Mouse (Mus musculus) CH12.LX (cell line): ENCODE data around the gene Scn4a. TPM values are rescaled to one million over a fixed set of nuclear protein-coding genes. Genes with fewer than 3 reads are reported as not detected.

Experiments used
- DNase-seq: peaks from one replicate; pipeline ENCODE4 v3.0.0-alpha.2; 2013; ENCODE audit errors: extremely low read depth
- H3K27ac ChIP-seq: 2 replicates; pipeline ENCODE4 v1.5.1; 2012; ENCODE audit warnings: low read depth, mild to moderate bottlenecking, control low read depth, moderate library complexity; ENCODE audit not compliant: insufficient read depth
- H3K27me3 ChIP-seq: replicated peaks from 2 replicates; pipeline ENCODE3; 2012; ENCODE audit warnings: inconsistent platforms
- H3K36me3 ChIP-seq, 2 experiments: replicated peaks in 1 of 2; 2 replicates each; pipeline versions ENCODE3 to v1.6.1; 2012; ENCODE audit warnings: inconsistent platforms in 1 of 2, low read length in 1 of 2, mild to moderate bottlenecking in 1 of 2, mixed read lengths in 1 of 2, moderate library complexity in 1 of 2; ENCODE audit not compliant: control insufficient read depth in 1 of 2, insufficient read depth in 1 of 2
- H3K4me1 ChIP-seq, 2 experiments: 2 replicates each; pipeline ENCODE4 v1.6.1; 2012; ENCODE audit warnings: inconsistent platforms in 1 of 2, moderate library complexity in 1 of 2; ENCODE audit not compliant: insufficient read depth in 2 of 2, control insufficient read depth in 1 of 2
- H3K4me2 ChIP-seq: 2 replicates; pipeline ENCODE4 v1.6.1; 2012; ENCODE audit warnings: low read depth, mild to moderate bottlenecking, control low read depth; ENCODE audit not compliant: poor library complexity, insufficient read depth, severe bottlenecking
- H3K4me3 ChIP-seq, 3 experiments: fragments of 150-350 bp in 1 of 3; sonication (generic) in 1 of 3; replicated peaks in 1 of 3; 2 replicates each; pipeline versions ENCODE3 to v1.5.1; 2011 to 2012; ENCODE audit warnings: low read depth in 2 of 3, low read length in 2 of 3, mild to moderate bottlenecking in 2 of 3, moderate library complexity in 2 of 3, control low read depth in 1 of 3, improper control_type of control experiment in 1 of 3, inconsistent platforms in 1 of 3, mixed read lengths in 1 of 3; ENCODE audit not compliant: poor library complexity in 1 of 3
- H3K79me2 ChIP-seq: replicated peaks from 2 replicates; pipeline ENCODE4 v1.6.1; 2012; ENCODE audit warnings: mild to moderate bottlenecking, moderate library complexity; ENCODE audit not compliant: control insufficient read depth, poor library complexity, insufficient read depth, severe bottlenecking; ENCODE audit errors: extremely low read depth
- H3K9ac ChIP-seq: 2 replicates; pipeline ENCODE4 v1.6.1; 2012; ENCODE audit warnings: low read depth, mild to moderate bottlenecking, control low read depth, moderate library complexity; ENCODE audit not compliant: insufficient read depth
- H3K9me3 ChIP-seq: replicated peaks from 2 replicates; pipeline ENCODE3; 2012; ENCODE audit warnings: low read length, inconsistent platforms, mixed read lengths
- BHLHE40 ChIP-seq: IDR thresholded peaks from 2 replicates; pipeline ENCODE4 v1.6.1; 2011; ENCODE audit warnings: mild to moderate bottlenecking, low read depth, low read length, improper control_type of control experiment
- CHD1 ChIP-seq: IDR thresholded peaks from 2 replicates; pipeline ENCODE4 v1.6.1; 2012; ENCODE audit warnings: low read depth, low read length, improper control_type of control experiment, inconsistent platforms
- CTCF ChIP-seq, 2 experiments: IDR thresholded peaks in 1 of 2; conservative IDR thresholded peaks in 1 of 2; 2 replicates each; pipeline ENCODE4 v1.5.1; 2011 to 2012; ENCODE audit warnings: low read depth in 2 of 2, low read length in 2 of 2, improper control_type of control experiment in 1 of 2, inconsistent platforms in 1 of 2, mild to moderate bottlenecking in 1 of 2, moderate library complexity in 1 of 2
- ELF1 ChIP-seq: IDR thresholded peaks from 2 replicates; pipeline ENCODE4 v1.6.1; 2014; ENCODE audit warnings: low read depth, mild to moderate bottlenecking, inconsistent platforms, low read length, improper control_type of control experiment
- EP300 ChIP-seq: IDR thresholded peaks from 2 replicates; pipeline ENCODE4 v1.6.1; 2011; ENCODE audit warnings: low read length, improper control_type of control experiment
- GABPA ChIP-seq: IDR thresholded peaks from 2 replicates; pipeline ENCODE4 v1.6.1; 2012; ENCODE audit warnings: low read depth, low read length, improper control_type of control experiment, inconsistent platforms; ENCODE audit not compliant: insufficient replicate concordance
- HCFC1 ChIP-seq: IDR thresholded peaks from 2 replicates; pipeline ENCODE4 v1.6.1; 2012; ENCODE audit warnings: low read depth, mild to moderate bottlenecking, inconsistent platforms, low read length, improper control_type of control experiment
- IRF4 ChIP-seq: IDR thresholded peaks from 2 replicates; pipeline ENCODE4 v1.6.1; 2014; ENCODE audit warnings: low read depth, mild to moderate bottlenecking, inconsistent platforms, low read length, improper control_type of control experiment
- JUND ChIP-seq: conservative IDR thresholded peaks from 2 replicates; pipeline ENCODE4 v1.6.1; 2011; ENCODE audit warnings: low read depth, low read length, improper control_type of control experiment
- MAX ChIP-seq: IDR thresholded peaks from 2 replicates; pipeline ENCODE4 v1.6.1; 2011; ENCODE audit warnings: low read length, improper control_type of control experiment
- MAZ ChIP-seq: IDR thresholded peaks from 2 replicates; pipeline ENCODE4 v1.6.1; 2012; ENCODE audit warnings: low read depth, mild to moderate bottlenecking, inconsistent platforms, low read length, improper control_type of control experiment, moderate library complexity
- NELFE ChIP-seq: IDR thresholded peaks from 2 replicates; pipeline ENCODE4 v1.6.1; 2011; ENCODE audit warnings: low read depth, low read length, improper control_type of control experiment
- NRF1 ChIP-seq: IDR thresholded peaks from 2 replicates; pipeline ENCODE4 v1.6.1; 2014; ENCODE audit warnings: low read depth, mild to moderate bottlenecking, inconsistent platforms, low read length, improper control_type of control experiment, moderate library complexity
- POLR2A ChIP-seq: IDR thresholded peaks from 2 replicates; pipeline ENCODE4 v1.6.1; 2011; ENCODE audit warnings: low read depth, mild to moderate bottlenecking, improper control_type of control experiment, low read length
- POLR2AphosphoS2 ChIP-seq: IDR thresholded peaks from 2 replicates; pipeline ENCODE4 v1.6.1; 2011; ENCODE audit warnings: low read depth, low read length, improper control_type of control experiment
- RAD21 ChIP-seq: IDR thresholded peaks from 2 replicates; pipeline ENCODE4 v1.6.1; 2011; ENCODE audit warnings: low read depth, mild to moderate bottlenecking, low read length, improper control_type of control experiment, moderate library complexity
- RCOR1 ChIP-seq: conservative IDR thresholded peaks from 2 replicates; pipeline ENCODE4 v1.6.1; 2012; ENCODE audit warnings: low read depth, mild to moderate bottlenecking, inconsistent platforms, low read length, improper control_type of control experiment
- SIN3A ChIP-seq: IDR thresholded peaks from 2 replicates; pipeline ENCODE4 v1.6.1; 2012; ENCODE audit warnings: low read length, improper control_type of control experiment, inconsistent platforms
- TCF12 ChIP-seq: IDR thresholded peaks from 2 replicates; pipeline ENCODE4 v1.6.1; 2014; ENCODE audit warnings: low read depth, mild to moderate bottlenecking, inconsistent platforms, low read length, improper control_type of control experiment
- USF2 ChIP-seq: conservative IDR thresholded peaks from 2 replicates; pipeline ENCODE4 v1.6.1; 2011; ENCODE audit warnings: low read depth, low read length, improper control_type of control experiment
- ZC3H11A ChIP-seq: IDR thresholded peaks from 2 replicates; pipeline ENCODE4 v1.6.1; 2012; ENCODE audit warnings: low read depth, mild to moderate bottlenecking, inconsistent platforms, low read length, improper control_type of control experiment
- ZMIZ1 ChIP-seq: IDR thresholded peaks from 2 replicates; pipeline ENCODE4 v1.6.1; 2012; ENCODE audit warnings: low read depth, mild to moderate bottlenecking, inconsistent platforms, low read length, improper control_type of control experiment
- ZNF384 ChIP-seq: IDR thresholded peaks from 2 replicates; pipeline ENCODE4 v1.6.1; 2012; ENCODE audit warnings: low read depth, low read length, improper control_type of control experiment, inconsistent platforms
- dilution Hi-C: fragments of 300-500 bp; cut with MboI; formaldehyde crosslinking; loops from 2 replicates; pipeline ENCODE4 v1.14.3; 2020; ENCODE audit warnings: low sequenced_read_pairs; ENCODE audit not compliant: extremely low pct_unique_long_range_greater_than_20kb, extremely low pct_ligation_motif_present
- in situ Hi-C: fragments of 300-500 bp; cut with MboI; formaldehyde crosslinking; loops from 3 replicates; pipeline ENCODE4 v1.14.3; 2019; ENCODE audit warnings: low sequenced_read_pairs, low pct_ligation_motif_present, low pct_unique_long_range_greater_than_20kb, mixed read lengths
- polyA plus RNA-seq: library from polyadenylated mRNA; unstranded; fragments of >175 nt; gene quantifications from 2 replicates; pipeline ENCODE4 v1.2.1, GENCODE M21; 2012; ENCODE audit warnings: low read depth; ENCODE audit not compliant: insufficient read length
- total RNA-seq, 2 experiments: library from RNA; depleted of rRNA; stranded (reverse); fragments of 300-350 nt in 1 of 2; fragments of >200 nt in 1 of 2; gene quantifications; 2 replicates each; pipeline ENCODE4 v1.2.3; 2012 to 2014

Scn4a gene
- total and polyA plus RNA-seq, 3 experiments, result 0.55 to 0.97 (median 0.64) TPM

DNA sequence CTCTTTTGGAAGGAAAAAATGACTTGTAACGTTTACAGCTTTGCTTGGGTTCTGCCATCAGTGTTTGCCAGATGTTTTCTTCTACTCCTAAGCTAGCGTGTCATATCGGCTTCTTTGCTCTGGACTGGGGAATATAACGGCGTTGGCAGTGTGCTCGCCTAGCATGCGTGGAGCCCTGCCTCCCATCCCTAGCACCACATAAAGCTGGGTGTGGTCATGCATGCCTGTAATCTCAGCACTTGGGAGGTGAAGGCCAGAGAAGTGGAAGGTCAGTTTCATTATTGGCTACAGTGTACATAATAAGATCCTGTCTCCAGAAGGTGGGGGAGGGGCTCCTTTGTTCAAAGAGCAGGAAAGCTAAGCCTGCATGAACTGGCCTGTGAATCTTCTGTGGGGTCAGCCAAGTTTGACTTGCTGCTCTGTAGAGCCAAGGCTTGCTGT lies 78.1 kb downstream of the Scn4a start:
- DNase-seq, result no peak
- Histone ChIP-seq H3K27me3 (peaks cover 2% of the 10 kb centered on the region), H3K4me2 (no peak overlapping the region), H3K9ac (no peak overlapping the region), H3K36me3 (peaks cover 0 to 6% of the 10 kb centered on the region in 2 experiments), H3K27ac (no peak overlapping the region), H3K9me3 (no peaks in the 10 kb centered on the region), H3K4me3 (no peak overlapping the region), H3K4me1 (peaks cover 15 to 35% of the 10 kb centered on the region in 2 experiments), H3K79me2 (peaks cover 22% of the 10 kb centered on the region)
- dilution Hi-C loops, result no loop called here
- TF ChIP-seq USF2 (no peak), HCFC1 (no peak), MAZ (no peak), RAD21 (no peak), JUND (no peak), POLR2AphosphoS2 (no peak), IRF4 (no peak), TCF12 (no peak), NRF1 (no peak), GABPA (no peak), EP300 (no peak), POLR2A (no peak), SIN3A (no peak), ZNF384 (no peak), ZC3H11A (no peak), ZMIZ1 (no peak), CTCF (conservative IDR thresholded peaks at IDR 0.05 in 1 of 2, IDR thresholded peaks at IDR 0.05 in 1 of 2; ENCODE audit: low read depth in 2 of 2, low read length in 2 of 2) (no peak)
- in situ Hi-C loops, result no loop called here

DNA sequence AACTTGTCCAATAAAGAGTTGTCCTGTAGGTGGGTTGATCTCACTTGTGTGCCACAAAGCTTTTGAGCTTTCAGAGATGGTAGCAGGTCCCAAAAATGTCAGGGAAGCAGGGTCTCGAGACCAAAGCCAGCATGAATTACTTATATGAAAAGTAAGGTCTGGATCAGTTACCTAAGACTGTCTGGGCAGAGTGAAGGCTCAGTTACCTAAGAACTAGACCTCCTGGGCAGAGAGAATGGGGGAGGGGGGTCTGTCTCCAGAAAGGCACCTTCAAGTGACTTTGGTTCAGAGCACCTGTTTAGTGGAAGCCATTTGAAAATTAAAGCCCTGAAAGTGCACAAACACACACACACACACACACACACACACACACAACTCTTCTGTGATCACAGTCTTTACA lies 78.7 kb downstream of the Scn4a start:
- Histone ChIP-seq H3K4me3 (no peak overlapping the region), H3K4me2 (no peak overlapping the region), H3K79me2 (peaks cover 26% of the 10 kb centered on the region), H3K27me3 (peaks cover 2% of the 10 kb centered on the region), H3K36me3 (peaks cover 0 to 7% of the 10 kb centered on the region in 2 experiments), H3K27ac (no peak overlapping the region), H3K9me3 (no peaks in the 10 kb centered on the region), H3K4me1 (peaks cover 15 to 38% of the 10 kb centered on the region in 2 experiments), H3K9ac (no peak overlapping the region)
- no peak for DNase-seq
- dilution Hi-C loops (no loop called here), in situ Hi-C loops (no loop called here)
- TF ChIP-seq BHLHE40, result no peak
- TF ChIP-seq ELF1, result no peak
- no peak for TF ChIP-seq JUND
- no peak for TF ChIP-seq EP300
- no peak for TF ChIP-seq RCOR1
- no peak for TF ChIP-seq ZNF384
- TF ChIP-seq ZMIZ1, result no peak
- TF ChIP-seq IRF4, result no peak
- no peak for TF ChIP-seq CHD1
- no peak for TF ChIP-seq USF2
- TF ChIP-seq ZC3H11A, result no peak
- no peak for TF ChIP-seq NELFE
- TF ChIP-seq MAX, result no peak
